Mouse (Mus musculus): ENCODE results near the gene Gna14. TPM values are rescaled to one million over a fixed set of nuclear protein-coding genes. Genes with fewer than 3 reads are reported as not detected.

Gene Gna14
- polyA plus RNA-seq, 1 experiment from 2014 or later = 1.3 TPM

GRCm38 (mm10) chr19:16490756-16491155, 55.2 kb downstream of the Gna14 start:
- Histone ChIP-seq H3K4me3 (ENCODE audit: low read length) (no peak overlapping the region), H3K27ac (ENCODE audit: low read length) (no peak overlapping the region), H3K9me3 (replicated peaks; ENCODE audit: control insufficient read depth, low read length) (no peaks in the 10 kb centered on the region), H3K27me3 (ENCODE audit: control insufficient read depth, insufficient read depth, low read length) (no peaks in the 10 kb centered on the region), H3K4me2 (ENCODE audit: low read depth, low read length) (no peak overlapping the region), H3K9ac (ENCODE audit: low read length) (no peak overlapping the region), H3K36me3 (ENCODE audit: control insufficient read depth, insufficient read depth) (no peaks in the 10 kb centered on the region), H3K4me1 (ENCODE audit: control insufficient read depth, insufficient read depth, low read length) (no peaks in the 10 kb centered on the region)
- WGBS = 55% methylated on average over 12 of the region's 12 CpGs
- ATAC-seq (replicated peaks; ENCODE audit: extremely low read depth, insufficient read depth, low FRiP score) = no peak

- H3K4me1 ChIP-seq (ENCODE audit: control insufficient read depth, insufficient read depth, low read length) = no peaks in the 10 kb centered on the region
- H3K4me3 ChIP-seq (ENCODE audit: low read length) = no peak overlapping the region
- no peak overlapping the region for H3K27ac ChIP-seq (ENCODE audit: low read length)
- H3K27me3 ChIP-seq (ENCODE audit: control insufficient read depth, insufficient read depth, low read length) = no peaks in the 10 kb centered on the region
- ATAC-seq (replicated peaks; ENCODE audit: extremely low read depth, insufficient read depth, low FRiP score) = no peak
- no peak overlapping the region for H3K9ac ChIP-seq (ENCODE audit: low read length)
- 68% methylated on average over 7 of the region's 7 CpGs for WGBS
- no peaks in the 10 kb centered on the region for H3K36me3 ChIP-seq (ENCODE audit: control insufficient read depth, insufficient read depth)
- no peaks in the 10 kb centered on the region for H3K9me3 ChIP-seq (replicated peaks; ENCODE audit: control insufficient read depth, low read length)
- no peak overlapping the region for H3K4me2 ChIP-seq (ENCODE audit: low read depth, low read length)
These were observed 55.9 kb downstream of the Gna14 start for GRCm38 (mm10) chr19:16491497-16491896.

GRCm38 (mm10) chr19:16492453-16492852, 56.9 kb downstream of the Gna14 start:
- H3K9me3 ChIP-seq (replicated peaks; ENCODE audit: control insufficient read depth, low read length) = no peaks in the 10 kb centered on the region
- H3K36me3 ChIP-seq (ENCODE audit: control insufficient read depth, insufficient read depth) = no peaks in the 10 kb centered on the region
- no peak overlapping the region for H3K4me2 ChIP-seq (ENCODE audit: low read depth, low read length)
- H3K27ac ChIP-seq (ENCODE audit: low read length) = no peak overlapping the region
- no peaks in the 10 kb centered on the region for H3K27me3 ChIP-seq (ENCODE audit: control insufficient read depth, insufficient read depth, low read length)
- 40% methylated on average over 1 of the region's 1 CpGs for WGBS
- ATAC-seq (replicated peaks; ENCODE audit: extremely low read depth, insufficient read depth, low FRiP score) = no peak
- no peak overlapping the region for H3K9ac ChIP-seq (ENCODE audit: low read length)
- H3K4me1 ChIP-seq (ENCODE audit: control insufficient read depth, insufficient read depth, low read length) = no peaks in the 10 kb centered on the region
- H3K4me3 ChIP-seq (ENCODE audit: low read length) = no peak overlapping the region

- no peaks in the 10 kb centered on the region for H3K27me3 ChIP-seq (ENCODE audit: control insufficient read depth, insufficient read depth, low read length)
- no peak overlapping the region for H3K4me2 ChIP-seq (ENCODE audit: low read depth, low read length)
- H3K36me3 ChIP-seq (ENCODE audit: control insufficient read depth, insufficient read depth) = no peaks in the 10 kb centered on the region
- H3K9me3 ChIP-seq (replicated peaks; ENCODE audit: control insufficient read depth, low read length) = no peaks in the 10 kb centered on the region
- no peaks in the 10 kb centered on the region for H3K4me1 ChIP-seq (ENCODE audit: control insufficient read depth, insufficient read depth, low read length)
- H3K9ac ChIP-seq (ENCODE audit: low read length) = no peak overlapping the region
- WGBS = 75% methylated on average over 10 of the region's 10 CpGs
- H3K27ac ChIP-seq (ENCODE audit: low read length) = no peak overlapping the region
- H3K4me3 ChIP-seq (ENCODE audit: low read length) = no peak overlapping the region
- no peak for ATAC-seq (replicated peaks; ENCODE audit: extremely low read depth, insufficient read depth, low FRiP score)
These were observed 59.4 kb downstream of the Gna14 start for GRCm38 (mm10) chr19:16494816-16495516.

GRCm38 (mm10) chr19:16496016-16496415, 60.5 kb downstream of the Gna14 start:
- Histone ChIP-seq H3K4me1 (ENCODE audit: control insufficient read depth, insufficient read depth, low read length) (no peaks in the 10 kb centered on the region), H3K36me3 (ENCODE audit: control insufficient read depth, insufficient read depth) (no peaks in the 10 kb centered on the region), H3K27ac (ENCODE audit: low read length) (no peak overlapping the region), H3K9me3 (replicated peaks; ENCODE audit: control insufficient read depth, low read length) (no peaks in the 10 kb centered on the region), H3K27me3 (ENCODE audit: control insufficient read depth, insufficient read depth, low read length) (no peaks in the 10 kb centered on the region), H3K4me2 (ENCODE audit: low read depth, low read length) (no peak overlapping the region), H3K9ac (ENCODE audit: low read length) (no peak overlapping the region), H3K4me3 (ENCODE audit: low read length) (no peak overlapping the region)
- ATAC-seq (replicated peaks; ENCODE audit: extremely low read depth, insufficient read depth, low FRiP score) = no peak
- 76% methylated on average over 5 of the region's 5 CpGs for WGBS

- no peaks in the 10 kb centered on the region for H3K36me3 ChIP-seq (ENCODE audit: control insufficient read depth, insufficient read depth)
- WGBS = 66% methylated on average over 5 of the region's 5 CpGs
- no peak overlapping the region for H3K27ac ChIP-seq (ENCODE audit: low read length)
- 0 out of 2 replicates have a peak, but pooled peaks cover 2% of the 10 kb centered on the region for H3K4me1 ChIP-seq (ENCODE audit: control insufficient read depth, insufficient read depth, low read length)
- H3K27me3 ChIP-seq (ENCODE audit: control insufficient read depth, insufficient read depth, low read length) = no peaks in the 10 kb centered on the region
- H3K4me3 ChIP-seq (ENCODE audit: low read length) = no peak overlapping the region
- H3K4me2 ChIP-seq (ENCODE audit: low read depth, low read length) = no peak overlapping the region
- no peaks in the 10 kb centered on the region for H3K9me3 ChIP-seq (replicated peaks; ENCODE audit: control insufficient read depth, low read length)
- no peak for ATAC-seq (replicated peaks; ENCODE audit: extremely low read depth, insufficient read depth, low FRiP score)
- H3K9ac ChIP-seq (ENCODE audit: low read length) = no peak overlapping the region
These were observed 66.5 kb downstream of the Gna14 start for GRCm38 (mm10) chr19:16502054-16502453.

- no peak for ATAC-seq (replicated peaks; ENCODE audit: extremely low read depth, insufficient read depth, low FRiP score)
- Histone ChIP-seq H3K4me3 (ENCODE audit: low read length) (no peak overlapping the region), H3K4me2 (ENCODE audit: low read depth, low read length) (no peak overlapping the region), H3K36me3 (ENCODE audit: control insufficient read depth, insufficient read depth) (no peaks in the 10 kb centered on the region), H3K9ac (ENCODE audit: low read length) (no peak overlapping the region), H3K4me1 (ENCODE audit: control insufficient read depth, insufficient read depth, low read length) (0 out of 2 replicates have a peak, but pooled peaks cover 5% of the 10 kb centered on the region), H3K9me3 (replicated peaks; ENCODE audit: control insufficient read depth, low read length) (no peaks in the 10 kb centered on the region), H3K27ac (ENCODE audit: low read length) (no peak overlapping the region), H3K27me3 (ENCODE audit: control insufficient read depth, insufficient read depth, low read length) (no peaks in the 10 kb centered on the region)
- WGBS = 77% methylated on average over 6 of the region's 6 CpGs
These were observed 71.3 kb downstream of the Gna14 start for GRCm38 (mm10) chr19:16506711-16507364.

- Histone ChIP-seq H3K9ac (ENCODE audit: low read length) (no peak overlapping the region), H3K36me3 (ENCODE audit: control insufficient read depth, insufficient read depth) (no peaks in the 10 kb centered on the region), H3K27me3 (ENCODE audit: control insufficient read depth, insufficient read depth, low read length) (no peaks in the 10 kb centered on the region), H3K27ac (ENCODE audit: low read length) (no peak overlapping the region), H3K9me3 (replicated peaks; ENCODE audit: control insufficient read depth, low read length) (no peaks in the 10 kb centered on the region), H3K4me2 (ENCODE audit: low read depth, low read length) (no peak overlapping the region), H3K4me1 (ENCODE audit: control insufficient read depth, insufficient read depth, low read length) (0 out of 2 replicates have a peak, but pooled peaks cover 3% of the 10 kb centered on the region), H3K4me3 (ENCODE audit: low read length) (no peak overlapping the region)
- no peak for ATAC-seq (replicated peaks; ENCODE audit: extremely low read depth, insufficient read depth, low FRiP score)
- WGBS = 75% methylated on average over 10 of the region's 10 CpGs
These were observed 75.0 kb downstream of the Gna14 start for GRCm38 (mm10) chr19:16510343-16511080.

- H3K27me3 ChIP-seq (ENCODE audit: control insufficient read depth, insufficient read depth, low read length) = no peaks in the 10 kb centered on the region
- ATAC-seq (replicated peaks; ENCODE audit: extremely low read depth, insufficient read depth, low FRiP score) = no peak
- no peak overlapping the region for H3K4me2 ChIP-seq (ENCODE audit: low read depth, low read length)
- H3K9me3 ChIP-seq (replicated peaks; ENCODE audit: control insufficient read depth, low read length) = no peaks in the 10 kb centered on the region
- H3K36me3 ChIP-seq (ENCODE audit: control insufficient read depth, insufficient read depth) = no peaks in the 10 kb centered on the region
- WGBS = 63% methylated on average over 2 of the region's 2 CpGs
- H3K27ac ChIP-seq (ENCODE audit: low read length) = no peak overlapping the region
- H3K4me1 ChIP-seq (ENCODE audit: control insufficient read depth, insufficient read depth, low read length) = 0 out of 2 replicates have a peak, but pooled peaks cover 3% of the 10 kb centered on the region
- H3K4me3 ChIP-seq (ENCODE audit: low read length) = no peak overlapping the region
- H3K9ac ChIP-seq (ENCODE audit: low read length) = no peak overlapping the region
These were observed 75.5 kb downstream of the Gna14 start for GRCm38 (mm10) chr19:16511081-16511420.

Measured in heart, embryonic 16.5 days (tissue).